Mouse (Mus musculus): ENCODE measurements around the gene Sh3d21. TPM values are rescaled to one million over a fixed set of nuclear protein-coding genes. Genes with fewer than 3 reads are reported as not detected.

The Sh3d21 gene
- polyA plus RNA-seq, 1 experiment, result not detected

DNA sequence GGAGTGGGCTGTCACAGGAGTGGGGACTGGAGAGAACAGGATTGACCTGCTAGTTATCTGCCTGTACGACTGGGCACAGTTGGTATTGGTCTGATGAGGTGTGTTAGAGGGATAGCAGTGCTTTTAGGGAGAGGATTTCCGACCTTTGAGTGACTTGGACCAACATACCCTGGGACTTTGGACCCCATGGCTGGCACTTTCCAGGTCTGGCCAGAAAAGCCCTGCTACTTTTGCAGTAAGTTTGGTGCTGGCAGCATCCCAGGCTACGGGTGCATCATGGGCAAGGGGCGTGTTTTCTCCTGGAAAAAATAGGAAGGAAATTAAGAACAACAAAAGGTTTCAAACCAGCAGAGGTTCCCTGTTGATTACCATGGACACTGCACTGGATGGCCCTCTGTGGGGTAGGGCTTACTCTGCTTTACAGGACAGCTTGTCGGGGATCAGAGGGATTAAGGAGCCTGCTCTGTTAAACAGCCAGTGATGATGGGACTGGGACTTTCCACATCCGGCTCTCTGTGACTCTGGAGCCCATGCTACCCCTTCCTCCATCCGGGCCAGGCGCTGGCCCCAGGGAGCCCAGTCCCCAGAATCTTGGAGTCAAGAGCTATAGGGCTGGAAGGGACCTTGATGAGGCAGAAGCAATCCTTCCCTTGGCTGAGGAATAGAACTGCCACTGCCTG lies 55.1 kb downstream of the Sh3d21 start:
- Histone ChIP-seq H3K27ac (ENCODE audit: control insufficient read depth, insufficient read depth, low read depth, low read length, poor library complexity) (no peak overlapping the region), H3K4me1 (ENCODE audit: control insufficient read depth, insufficient read depth, low read length) (peaks cover 8% of the 10 kb centered on the region; the same call in 1 of the 2 replicates), H3K4me3 (replicated peaks; ENCODE audit: control insufficient read depth, low read depth, low read length) (no peak overlapping the region)
- TF ChIP-seq POLR2A (IDR thresholded peaks at IDR 0.05; ENCODE audit: borderline replicate concordance, control insufficient read depth, low read depth, low read length), result no peak
- TF ChIP-seq CTCF (IDR thresholded peaks at IDR 0.05; ENCODE audit: control insufficient read depth, insufficient read depth, low read length), result no peak
- WGBS, result 50% methylated on average over 8 of the region's 8 CpGs

DNA sequence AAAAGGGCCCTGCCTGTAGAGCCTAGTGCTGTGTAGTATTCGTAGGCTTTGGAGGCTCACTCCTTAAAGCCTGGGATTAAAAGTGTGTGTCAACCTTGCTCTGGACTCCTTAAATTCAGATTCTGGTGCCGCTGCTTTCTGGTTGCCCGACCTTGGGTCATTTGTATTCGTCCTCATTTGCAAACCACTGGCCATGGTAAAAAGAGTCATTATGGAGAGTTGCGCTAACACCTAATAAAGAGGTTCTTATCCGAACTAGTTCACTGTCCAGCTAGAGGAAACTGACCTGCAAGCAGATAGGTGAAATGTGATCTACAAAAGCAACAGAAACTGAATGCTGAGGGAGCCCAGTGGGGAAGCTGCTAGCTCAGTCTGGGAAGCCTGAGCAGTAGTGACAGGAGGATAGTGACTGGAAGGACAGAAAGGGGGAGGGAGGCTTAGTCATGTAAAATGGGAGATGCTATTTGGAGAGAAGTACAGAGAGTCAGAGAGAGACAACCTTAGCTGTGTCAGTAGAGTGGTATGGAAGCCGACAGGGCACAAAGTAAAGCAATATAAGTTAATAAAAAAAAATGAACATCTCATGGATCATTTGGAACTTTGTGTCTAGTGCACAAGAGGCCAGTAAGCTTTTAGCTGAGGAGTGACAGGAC lies 58.0 kb downstream of the Sh3d21 start:
- peaks cover 7% of the 10 kb centered on the region; the same call in 1 of the 2 replicates for H3K4me1 ChIP-seq (ENCODE audit: control insufficient read depth, insufficient read depth, low read length)
- H3K27ac ChIP-seq (ENCODE audit: control insufficient read depth, insufficient read depth, low read depth, low read length, poor library complexity), result no peak overlapping the region
- no peak overlapping the region for H3K4me3 ChIP-seq (replicated peaks; ENCODE audit: control insufficient read depth, low read depth, low read length)
- TF ChIP-seq CTCF (IDR thresholded peaks at IDR 0.05; ENCODE audit: control insufficient read depth, insufficient read depth, low read length) (no peak), POLR2A (IDR thresholded peaks at IDR 0.05; ENCODE audit: borderline replicate concordance, control insufficient read depth, low read depth, low read length) (no peak)
- 76% methylated on average over 7 of the region's 7 CpGs for WGBS

DNA sequence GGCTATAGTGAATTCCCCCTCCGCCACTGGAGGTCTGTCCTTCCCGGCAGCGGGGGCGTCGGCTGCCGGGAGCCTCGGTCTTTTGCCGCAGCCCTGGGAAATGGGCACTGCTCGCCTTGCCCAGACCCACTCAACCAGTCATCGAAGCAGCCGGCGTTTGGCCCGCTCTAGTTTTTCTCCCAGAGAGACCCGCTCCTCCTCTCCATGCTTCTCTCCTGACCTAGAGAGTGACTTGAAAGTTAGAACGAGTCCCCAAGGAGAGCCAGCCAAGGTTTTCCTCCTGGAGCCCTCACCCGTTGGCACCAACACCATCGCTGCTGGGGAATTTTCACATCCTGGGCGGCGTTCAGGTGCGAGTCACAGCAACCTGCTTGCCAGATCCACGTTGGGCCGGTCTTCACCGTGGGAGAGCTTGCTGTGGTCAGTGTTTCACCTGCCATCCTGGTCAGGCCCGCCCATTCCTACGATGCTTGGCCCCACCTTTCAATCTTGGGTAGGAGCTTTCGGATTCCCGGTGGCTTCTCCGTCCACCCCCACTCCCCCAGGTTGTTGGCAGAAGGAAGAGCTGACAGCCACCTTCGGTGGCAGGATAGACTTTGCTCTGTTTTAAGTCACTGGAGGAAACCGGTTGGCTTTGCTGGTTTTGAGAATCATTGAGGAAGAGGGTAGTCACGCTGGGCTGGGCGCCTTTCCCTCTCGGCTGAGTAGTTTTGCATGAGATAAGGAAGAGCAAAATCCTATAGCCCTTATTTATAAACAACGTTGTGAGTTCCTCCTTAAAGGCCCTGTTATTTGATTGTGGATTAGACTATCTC lies 58.8 kb downstream of the Sh3d21 start:
- H3K4me1 ChIP-seq (ENCODE audit: control insufficient read depth, insufficient read depth, low read length), result peaks cover 1% of the 10 kb centered on the region; the same call in 1 of the 2 replicates
- H3K27ac ChIP-seq (ENCODE audit: control insufficient read depth, insufficient read depth, low read depth, low read length, poor library complexity), result peak overlapping the region; percentile 84
- peak overlapping the region; percentile 75 for H3K4me3 ChIP-seq (replicated peaks; ENCODE audit: control insufficient read depth, low read depth, low read length)
- TF ChIP-seq CTCF (IDR thresholded peaks at IDR 0.05; ENCODE audit: control insufficient read depth, insufficient read depth, low read length) (no peak), POLR2A (IDR thresholded peaks at IDR 0.05; ENCODE audit: borderline replicate concordance, control insufficient read depth, low read depth, low read length) (no peak)
- WGBS, result under 1% methylated on average over 33 of the region's 34 CpGs

DNA sequence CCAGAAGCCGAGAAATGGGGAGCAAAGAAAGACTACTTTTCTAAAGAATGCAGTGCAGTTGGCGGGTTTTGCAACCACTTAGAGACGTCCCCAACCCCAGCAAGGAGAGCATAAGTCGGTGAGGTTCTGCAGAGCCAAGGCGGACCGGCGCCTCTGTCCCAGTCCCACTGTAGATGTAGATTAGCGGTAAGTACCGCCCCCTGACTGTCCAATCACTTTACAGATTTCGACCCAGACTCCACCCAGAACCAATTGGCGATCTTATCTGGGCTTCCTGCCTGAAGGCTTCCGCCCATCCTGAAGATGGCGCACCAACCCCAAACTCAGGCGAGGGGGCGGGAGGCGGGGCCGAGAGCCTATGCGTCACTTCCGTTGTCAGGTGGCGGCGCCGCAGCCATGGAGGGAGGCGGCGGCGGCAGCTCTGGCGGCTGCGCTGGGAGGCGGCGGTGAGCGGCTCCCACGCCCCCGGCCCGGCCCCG lies 59.7 kb downstream of the Sh3d21 start, which contains the start of gene Stk40:
Gene Stk40, plus strand, starts transcription at position 368 of the 479 bp plus-strand sequence.
- Histone ChIP-seq H3K4me3 (replicated peaks; ENCODE audit: control insufficient read depth, low read depth, low read length) (peak within 1 kb of the TSS; percentile 75), H3K4me1 (ENCODE audit: control insufficient read depth, insufficient read depth, low read length) (peaks cover 3% of the 10 kb centered on the region; the same call in 1 of the 2 replicates), H3K27ac (ENCODE audit: control insufficient read depth, insufficient read depth, low read depth, low read length, poor library complexity) (peak within 1 kb of the TSS; percentile 84)
- WGBS, result under 1% methylated on average over 34 of the region's 34 CpGs
- TF ChIP-seq POLR2A (IDR thresholded peaks at IDR 0.05; ENCODE audit: borderline replicate concordance, control insufficient read depth, low read depth, low read length) (peak; percentile 77; the same call in 1 of the 2 replicates), CTCF (IDR thresholded peaks at IDR 0.05; ENCODE audit: control insufficient read depth, insufficient read depth, low read length) (peak; percentile 61)

DNA sequence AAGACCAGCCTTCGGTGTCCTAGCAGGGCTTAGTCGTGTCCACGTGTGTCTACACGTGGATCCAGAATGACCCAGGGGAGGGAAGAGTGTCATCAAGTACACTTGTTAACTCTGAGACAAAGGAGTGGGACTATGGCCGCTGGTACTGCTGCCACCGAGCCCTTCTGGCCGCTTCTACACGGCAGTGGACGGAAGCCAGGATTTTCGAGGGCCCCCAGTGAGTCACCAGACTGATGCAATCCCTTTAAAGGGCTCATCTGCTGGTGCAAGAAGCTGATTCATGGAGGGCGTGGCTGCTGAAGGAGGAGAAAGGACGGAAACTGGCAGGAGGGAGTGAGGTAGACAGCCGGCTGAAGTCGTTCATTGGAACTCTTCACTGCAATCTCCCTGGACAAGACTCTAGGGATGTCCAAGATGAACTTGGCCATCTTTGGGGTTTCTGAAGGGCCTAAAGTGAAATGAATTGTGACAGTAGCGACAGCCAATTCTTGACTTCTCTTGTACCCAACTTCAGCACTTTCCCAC lies 60.2 kb downstream of the Sh3d21 start:
- under 1% methylated on average over 15 of the region's 15 CpGs for WGBS
- Histone ChIP-seq H3K4me3 (replicated peaks; ENCODE audit: control insufficient read depth, low read depth, low read length) (peak overlapping the region; percentile 63), H3K27ac (ENCODE audit: control insufficient read depth, insufficient read depth, low read depth, low read length, poor library complexity) (peak overlapping the region; percentile 84), H3K4me1 (ENCODE audit: control insufficient read depth, insufficient read depth, low read length) (peaks cover 3% of the 10 kb centered on the region; the same call in 1 of the 2 replicates)
- TF ChIP-seq POLR2A (IDR thresholded peaks at IDR 0.05; ENCODE audit: borderline replicate concordance, control insufficient read depth, low read depth, low read length), result 0 out of 2 replicates have a peak, but pooled peaks have one; percentile 56
- no peak for TF ChIP-seq CTCF (IDR thresholded peaks at IDR 0.05; ENCODE audit: control insufficient read depth, insufficient read depth, low read length)

DNA sequence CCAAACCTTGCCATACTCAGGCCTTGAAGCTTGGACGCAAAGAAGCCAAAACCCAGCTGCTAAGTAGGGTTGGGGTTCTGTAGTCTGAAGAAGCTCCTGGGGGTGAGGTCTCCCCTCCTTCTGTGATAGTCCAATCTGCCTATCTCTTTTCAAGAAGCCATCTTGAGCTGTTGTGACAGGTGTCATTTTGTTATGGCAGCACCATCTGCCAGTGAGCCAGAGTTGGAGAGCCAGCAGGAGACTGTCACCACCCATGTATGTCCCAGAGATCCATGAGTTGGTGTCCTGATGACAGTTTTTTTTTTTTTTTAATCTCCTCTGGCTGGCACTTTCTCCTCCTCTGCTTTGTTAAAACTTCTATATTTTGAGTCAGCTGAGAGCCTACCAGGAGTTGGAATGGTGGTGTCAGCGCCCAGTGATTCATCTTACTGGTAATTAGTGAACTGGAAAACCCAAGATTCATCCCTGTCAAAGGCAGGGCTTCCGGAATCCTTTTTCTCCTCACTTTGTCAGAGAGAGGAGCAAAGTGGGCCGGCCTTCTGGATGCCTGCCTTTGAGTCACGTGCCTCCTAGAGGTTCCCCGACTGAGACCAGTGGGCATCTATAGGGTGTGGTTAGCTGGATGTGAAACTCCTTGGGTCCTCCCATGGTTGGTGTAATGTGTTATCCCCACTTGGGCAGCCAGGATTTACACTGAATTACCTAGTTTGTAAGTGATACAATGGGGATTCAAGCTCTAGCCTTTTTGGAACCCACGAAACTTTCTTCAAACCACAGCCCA lies 61.0 kb downstream of the Sh3d21 start:
- 50% methylated on average over 7 of the region's 7 CpGs for whole genome bisulfite sequencing
- TF ChIP-seq CTCF (IDR thresholded peaks at IDR 0.05; ENCODE audit: control insufficient read depth, insufficient read depth, low read length) (no peak), POLR2A (IDR thresholded peaks at IDR 0.05; ENCODE audit: borderline replicate concordance, control insufficient read depth, low read depth, low read length) (no peak)
- H3K4me3 ChIP-seq (replicated peaks; ENCODE audit: control insufficient read depth, low read depth, low read length), result no peak overlapping the region
- peaks cover 2% of the 10 kb centered on the region; the same call in 1 of the 2 replicates for H3K4me1 ChIP-seq (ENCODE audit: control insufficient read depth, insufficient read depth, low read length)
- peak overlapping the region; percentile 84 for H3K27ac ChIP-seq (ENCODE audit: control insufficient read depth, insufficient read depth, low read depth, low read length, poor library complexity)

DNA sequence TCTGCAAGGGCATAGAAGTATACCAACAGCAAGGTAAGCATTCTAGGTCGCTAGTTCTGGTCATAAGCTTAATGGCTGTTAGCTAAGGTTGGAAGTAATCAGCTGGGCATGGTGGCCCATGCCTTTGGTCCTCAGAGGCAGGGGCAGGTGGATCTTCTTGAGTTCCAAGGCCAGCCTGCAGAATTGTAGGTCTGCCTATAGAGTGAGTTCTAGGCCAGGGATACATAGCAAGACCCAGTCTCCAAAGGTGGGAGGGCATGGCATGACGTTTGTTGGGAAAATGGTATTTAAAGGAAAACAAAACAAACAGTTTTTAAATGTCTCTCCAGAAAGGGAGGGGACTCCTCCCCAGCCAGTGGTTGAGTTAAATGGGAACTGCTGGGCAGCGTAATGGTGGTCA lies 62.5 kb downstream of the Sh3d21 start:
- Histone ChIP-seq H3K4me1 (ENCODE audit: control insufficient read depth, insufficient read depth, low read length) (peaks cover 2% of the 10 kb centered on the region; the same call in 1 of the 2 replicates), H3K27ac (ENCODE audit: control insufficient read depth, insufficient read depth, low read depth, low read length, poor library complexity) (no peak overlapping the region), H3K4me3 (replicated peaks; ENCODE audit: control insufficient read depth, low read depth, low read length) (no peak overlapping the region)
- TF ChIP-seq CTCF (IDR thresholded peaks at IDR 0.05; ENCODE audit: control insufficient read depth, insufficient read depth, low read length), result no peak
- no peak for TF ChIP-seq POLR2A (IDR thresholded peaks at IDR 0.05; ENCODE audit: borderline replicate concordance, control insufficient read depth, low read depth, low read length)
- 89% methylated on average over 3 of the region's 3 CpGs for WGBS

Other genes with a start within 250 kb of the Sh3d21 start
- gene Csf3r, start 138.9 kb downstream of the Sh3d21 start, polyA plus RNA-seq (2011; ENCODE audit: insufficient read depth, insufficient read length, low replicate concordance, missing spikeins), result 39.0 and 158 TPM in 2 replicates
- 75.0 and 98.1 TPM in 2 replicates for gene Mrps15, start 116.6 kb downstream of the Sh3d21 start, polyA plus RNA-seq (2011; ENCODE audit: insufficient read depth, insufficient read length, low replicate concordance, missing spikeins)
- gene Oscp1, start 104.9 kb downstream of the Sh3d21 start, polyA plus RNA-seq (2011; ENCODE audit: insufficient read depth, insufficient read length, low replicate concordance, missing spikeins), result 1.3 and 8.2 TPM in 2 replicates
- gene Lsm10, start 66.9 kb downstream of the Sh3d21 start, polyA plus RNA-seq (2011; ENCODE audit: insufficient read depth, insufficient read length, low replicate concordance, missing spikeins), result 6.6 and 21.2 TPM in 2 replicates
- gene Stk40, start 59.5 kb downstream of the Sh3d21 start, polyA plus RNA-seq (2011; ENCODE audit: insufficient read depth, insufficient read length, low replicate concordance, missing spikeins), result 7.5 and 14.0 TPM in 2 replicates
- gene Eva1b, start 15.7 kb downstream of the Sh3d21 start, polyA plus RNA-seq (2011; ENCODE audit: insufficient read depth, insufficient read length, low replicate concordance, missing spikeins), result 5.7 and 7.1 TPM in 2 replicates
- 133 and 198 TPM in 2 replicates for gene Thrap3, start 39.3 kb upstream of the Sh3d21 start, polyA plus RNA-seq (2011; ENCODE audit: insufficient read depth, insufficient read length, low replicate concordance, missing spikeins)
- gene Map7d1, start 92.9 kb upstream of the Sh3d21 start, polyA plus RNA-seq (2011; ENCODE audit: insufficient read depth, insufficient read length, low replicate concordance, missing spikeins), result 28.7 and 45.5 TPM in 2 replicates
- 24.1 and 32.5 TPM in 2 replicates for gene Trappc3, start 98.8 kb upstream of the Sh3d21 start, polyA plus RNA-seq (2011; ENCODE audit: insufficient read depth, insufficient read length, low replicate concordance, missing spikeins)
- 0.57 TPM in 1 of 2 replicates, not detected in the other for gene Col8a2, start 123.3 kb upstream of the Sh3d21 start, polyA plus RNA-seq (2011; ENCODE audit: insufficient read depth, insufficient read length, low replicate concordance, missing spikeins)
- 11.4 and 20.2 TPM in 2 replicates for gene Adprhl2, start 158.2 kb upstream of the Sh3d21 start, polyA plus RNA-seq (2011; ENCODE audit: insufficient read depth, insufficient read length, low replicate concordance, missing spikeins)
- gene Tekt2, start 162.2 kb upstream of the Sh3d21 start, polyA plus RNA-seq (2011; ENCODE audit: insufficient read depth, insufficient read length, low replicate concordance, missing spikeins), result 0.65 TPM in 1 of 2 replicates, not detected in the other